Mouse (Mus musculus): ENCODE data around the gene Morf4l1. TPM values are rescaled to one million over a fixed set of nuclear protein-coding genes. Genes with fewer than 3 reads are reported as not detected.
A peak's percentile ranks its signal among the peaks of the same experiment; 100 is the strongest.
"Not testable (repeated sequence)": the region's sequence is repeated elsewhere in the genome, so short reads cannot be mapped to it uniquely, and the experiment has no call there.

Morf4l1 gene
- polyA plus RNA-seq, 1 experiment from 2014 or later, result 512 TPM

- H3K4me1 ChIP-seq, result peaks cover 16% of the 10 kb centered on the region
- no peak overlapping the region for H3K4me2 ChIP-seq (replicated peaks)
- no peak overlapping the region for H3K27ac ChIP-seq
- H3K4me3 ChIP-seq, result no peak overlapping the region
- H3K27me3 ChIP-seq, result no peaks in the 10 kb centered on the region
- no peak for ATAC-seq (ENCODE audit: low FRiP score)
- H3K9me3 ChIP-seq (replicated peaks), result no peaks in the 10 kb centered on the region
- H3K9ac ChIP-seq, result no peak overlapping the region
- peaks cover 41% of the 10 kb centered on the region for H3K36me3 ChIP-seq
Measured at GRCm38 (mm10) chr9:90108272-90108671, 6.3 kb downstream of the Morf4l1 start.

- Histone ChIP-seq H3K27me3 (no peaks in the 10 kb centered on the region), H3K9ac (no peak overlapping the region), H3K4me2 (replicated peaks) (no peak overlapping the region), H3K4me1 (peaks cover 7% of the 10 kb centered on the region; the same call in 1 of the 2 replicates), H3K9me3 (replicated peaks) (no peaks in the 10 kb centered on the region), H3K4me3 (no peak overlapping the region), H3K36me3 (peaks cover 49% of the 10 kb centered on the region), H3K27ac (no peak overlapping the region)
- WGBS, result 98% methylated on average over 1 of the region's 1 CpGs
- ATAC-seq (ENCODE audit: low FRiP score), result no peak
Measured at GRCm38 (mm10) chr9:90106915-90107314, 7.7 kb downstream of the Morf4l1 start.

GRCm38 (mm10) chr9:90105462-90105861 lies 9.1 kb downstream of the Morf4l1 start:
- Histone ChIP-seq H3K9ac (no peak overlapping the region), H3K4me2 (replicated peaks) (no peak overlapping the region), H3K27ac (no peak overlapping the region), H3K4me1 (0 out of 2 replicates have a peak, but pooled peaks cover 2% of the 10 kb centered on the region), H3K4me3 (no peak overlapping the region), H3K9me3 (replicated peaks) (no peaks in the 10 kb centered on the region), H3K36me3 (peaks cover 62% of the 10 kb centered on the region), H3K27me3 (no peaks in the 10 kb centered on the region)
- 92% methylated on average over 1 of the region's 1 CpGs for WGBS
- ATAC-seq (ENCODE audit: low FRiP score), result no peak

GRCm38 (mm10) chr9:90100760-90101159 lies 13.8 kb downstream of the Morf4l1 start:
- H3K9me3 ChIP-seq (replicated peaks), result no peaks in the 10 kb centered on the region
- no peak overlapping the region for H3K27ac ChIP-seq
- no peak overlapping the region for H3K4me3 ChIP-seq
- no peaks in the 10 kb centered on the region for H3K4me1 ChIP-seq
- H3K36me3 ChIP-seq, result peaks cover 81% of the 10 kb centered on the region
- no peak overlapping the region for H3K9ac ChIP-seq
- H3K27me3 ChIP-seq, result no peaks in the 10 kb centered on the region
- ATAC-seq (ENCODE audit: low FRiP score), result 0 out of 2 replicates have a peak, but pooled peaks have one; percentile 23
- H3K4me2 ChIP-seq (replicated peaks), result no peak overlapping the region
- WGBS, result 71% methylated on average over 2 of the region's 2 CpGs

- Histone ChIP-seq H3K9ac (no peak overlapping the region), H3K27me3 (no peaks in the 10 kb centered on the region), H3K4me1 (no peaks in the 10 kb centered on the region), H3K27ac (no peak overlapping the region), H3K4me2 (replicated peaks) (no peak overlapping the region), H3K9me3 (replicated peaks) (no peaks in the 10 kb centered on the region), H3K36me3 (peaks cover 75% of the 10 kb centered on the region), H3K4me3 (no peak overlapping the region)
- no peak for ATAC-seq (ENCODE audit: low FRiP score)
- WGBS, result 94% methylated on average over 5 of the region's 5 CpGs
Measured at GRCm38 (mm10) chr9:90098934-90099333, 15.6 kb downstream of the Morf4l1 start.

- no peak overlapping the region for H3K4me3 ChIP-seq
- H3K27me3 ChIP-seq, result no peaks in the 10 kb centered on the region
- H3K36me3 ChIP-seq, result peaks cover 66% of the 10 kb centered on the region
- no peaks in the 10 kb centered on the region for H3K4me1 ChIP-seq
- 94% methylated on average over 6 of the region's 6 CpGs for WGBS
- no peak overlapping the region for H3K27ac ChIP-seq
- H3K9ac ChIP-seq, result no peak overlapping the region
- no peak for ATAC-seq (ENCODE audit: low FRiP score)
- no peak overlapping the region for H3K4me2 ChIP-seq (replicated peaks)
- H3K9me3 ChIP-seq (replicated peaks), result no peaks in the 10 kb centered on the region
Measured at GRCm38 (mm10) chr9:90089339-90090104, 25.1 kb downstream of the Morf4l1 start.

- WGBS, result 84% methylated on average over 2 of the region's 2 CpGs
- Histone ChIP-seq H3K27me3 (no peaks in the 10 kb centered on the region), H3K36me3 (peaks cover 58% of the 10 kb centered on the region), H3K9ac (no peak overlapping the region), H3K4me2 (replicated peaks) (no peak overlapping the region), H3K27ac (no peak overlapping the region), H3K4me1 (no peaks in the 10 kb centered on the region), H3K9me3 (replicated peaks) (no peaks in the 10 kb centered on the region), H3K4me3 (no peak overlapping the region)
- ATAC-seq (ENCODE audit: low FRiP score), result peak; percentile 45; the same call in 1 of the 2 replicates
Measured at GRCm38 (mm10) chr9:90087906-90088485, 26.6 kb downstream of the Morf4l1 start.

GRCm38 (mm10) chr9:90084766-90085468 lies 29.7 kb downstream of the Morf4l1 start:
- WGBS, result 95% methylated on average over 8 of the region's 8 CpGs
- H3K27ac ChIP-seq, result no peak overlapping the region
- no peak overlapping the region for H3K4me3 ChIP-seq
- no peak overlapping the region for H3K4me2 ChIP-seq (replicated peaks)
- H3K27me3 ChIP-seq, result no peaks in the 10 kb centered on the region
- H3K9me3 ChIP-seq (replicated peaks), result no peaks in the 10 kb centered on the region
- H3K4me1 ChIP-seq, result no peaks in the 10 kb centered on the region
- no peak overlapping the region for H3K9ac ChIP-seq
- H3K36me3 ChIP-seq, result peaks cover 32% of the 10 kb centered on the region
- no peak for ATAC-seq (ENCODE audit: low FRiP score)

GRCm38 (mm10) chr9:90084152-90084551 lies 30.4 kb downstream of the Morf4l1 start:
- no peak overlapping the region for H3K4me3 ChIP-seq
- H3K9ac ChIP-seq, result no peak overlapping the region
- no peaks in the 10 kb centered on the region for H3K9me3 ChIP-seq (replicated peaks)
- ATAC-seq (ENCODE audit: low FRiP score), result no peak
- WGBS, result 91% methylated on average over 3 of the region's 3 CpGs
- H3K27ac ChIP-seq, result no peak overlapping the region
- H3K27me3 ChIP-seq, result no peaks in the 10 kb centered on the region
- peaks cover 25% of the 10 kb centered on the region for H3K36me3 ChIP-seq
- no peaks in the 10 kb centered on the region for H3K4me1 ChIP-seq
- no peak overlapping the region for H3K4me2 ChIP-seq (replicated peaks)

- Histone ChIP-seq H3K27me3 (no peaks in the 10 kb centered on the region), H3K9me3 (replicated peaks) (no peaks in the 10 kb centered on the region), H3K4me2 (replicated peaks) (no peak overlapping the region), H3K4me1 (no peaks in the 10 kb centered on the region), H3K36me3 (peaks cover 16% of the 10 kb centered on the region), H3K4me3 (no peak overlapping the region), H3K9ac (no peak overlapping the region), H3K27ac (no peak overlapping the region)
- no peak for ATAC-seq (ENCODE audit: low FRiP score)
- WGBS, result 97% methylated on average over 1 of the region's 1 CpGs
Measured at GRCm38 (mm10) chr9:90082992-90083391, 31.6 kb downstream of the Morf4l1 start.

GRCm38 (mm10) chr9:90081961-90082360 lies 32.6 kb downstream of the Morf4l1 start:
- peaks cover 12% of the 10 kb centered on the region for H3K36me3 ChIP-seq
- 89% methylated on average over 6 of the region's 6 CpGs for WGBS
- H3K27me3 ChIP-seq; H3K27ac ChIP-seq; ATAC-seq (ENCODE audit: low FRiP score); H3K9me3 ChIP-seq (replicated peaks); H3K9ac ChIP-seq; H3K4me1 ChIP-seq; H3K4me2 ChIP-seq (replicated peaks); H3K4me3 ChIP-seq: not testable (repeated sequence)

- Histone ChIP-seq H3K4me3 (no peak overlapping the region), H3K27me3 (no peaks in the 10 kb centered on the region), H3K36me3 (no peaks in the 10 kb centered on the region), H3K4me2 (replicated peaks) (no peak overlapping the region), H3K4me1 (no peaks in the 10 kb centered on the region), H3K27ac (no peak overlapping the region), H3K9me3 (replicated peaks) (no peaks in the 10 kb centered on the region), H3K9ac (no peak overlapping the region)
- 61% methylated on average over 8 of the region's 8 CpGs for WGBS
- ATAC-seq (ENCODE audit: low FRiP score), result 0 out of 2 replicates have a peak, but pooled peaks have one; percentile 22
Measured at GRCm38 (mm10) chr9:90076849-90077461, 37.6 kb downstream of the Morf4l1 start.
